Mouse (Mus musculus) ES-E14 (cell line): Measurements from ENCODE around the gene Fam221a.

Experiments
- HCFC1 ChIP-seq: IDR thresholded peaks from 2 replicates; pipeline ENCODE4 v1.6.1; 2012; ENCODE audit warnings: low read length, inconsistent platforms, borderline replicate concordance; ENCODE audit not compliant: insufficient read depth
- ZC3H11A ChIP-seq: IDR thresholded peaks from 2 replicates; pipeline ENCODE4 v1.6.1; 2012; ENCODE audit warnings: low read depth, mild to moderate bottlenecking, inconsistent platforms, low read length, borderline replicate concordance
- ZNF384 ChIP-seq: IDR thresholded peaks from 2 replicates; pipeline ENCODE4 v1.6.1; 2012; ENCODE audit warnings: low read depth, low read length, inconsistent platforms

- TF ChIP-seq ZC3H11A: no peak
- TF ChIP-seq HCFC1: no peak
- no peak for TF ChIP-seq ZNF384
Observed at GRCm38 (mm10) chr6:49397466-49397865, 29.9 kb downstream of the Fam221a start.
